Mouse (Mus musculus) embryo, embryonic 11 days (tissue): ENCODE measurements at regions not wholly inside any gene's neighbourhood (a gene's known extent, or its start where the extent isn't known, plus 50 kb on each side); places are given as distances from the start of the nearest gene placed in this dataset.
A peak's percentile ranks its signal among the peaks of the same experiment; 100 is the strongest.
"Not testable (repeated sequence)": the region's sequence is repeated elsewhere in the genome, so short reads cannot be mapped to it uniquely, and the experiment has no call there.

Source experiments
- DNase-seq: peaks from one replicate; pipeline ENCODE4 v3.0.0-alpha.2; 2015

- not testable (repeated sequence) for DNase-seq
Measured at GRCm38 (mm10) chr17:13492239-13492638, 137.9 kb downstream of the Tcp10c start.

DNA sequence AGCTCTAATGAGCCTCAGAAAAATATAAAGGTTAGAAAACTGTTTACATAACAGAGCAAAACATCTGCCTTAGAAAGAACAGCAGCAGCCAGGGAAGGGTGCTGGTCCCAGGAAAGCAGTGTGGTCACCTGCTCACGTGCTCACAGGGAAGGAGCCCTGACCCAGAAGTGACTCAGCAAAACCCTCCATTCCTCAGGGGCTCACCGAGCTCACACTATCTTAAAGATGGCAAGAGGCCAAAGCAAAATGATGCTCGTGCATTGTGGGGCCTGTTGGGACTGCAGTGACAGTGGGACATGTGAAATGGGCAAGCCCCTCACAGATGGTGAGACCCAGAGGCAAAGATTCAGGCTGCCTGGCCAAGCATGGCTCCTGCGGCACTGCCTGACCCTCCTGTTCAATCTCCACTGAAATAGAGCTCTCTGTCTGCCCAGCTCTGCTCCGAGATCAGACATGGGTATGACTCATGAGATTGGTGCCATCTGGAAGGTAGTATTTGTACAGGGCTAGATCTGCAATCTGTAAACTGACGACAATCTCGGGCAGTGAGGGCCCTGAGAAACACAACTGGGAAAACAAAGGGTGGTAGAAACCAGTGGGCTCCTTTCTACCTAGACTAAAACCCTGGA lies 138.4 kb downstream of the Tcp10c start:
- DNase-seq = not testable (repeated sequence)

DNA sequence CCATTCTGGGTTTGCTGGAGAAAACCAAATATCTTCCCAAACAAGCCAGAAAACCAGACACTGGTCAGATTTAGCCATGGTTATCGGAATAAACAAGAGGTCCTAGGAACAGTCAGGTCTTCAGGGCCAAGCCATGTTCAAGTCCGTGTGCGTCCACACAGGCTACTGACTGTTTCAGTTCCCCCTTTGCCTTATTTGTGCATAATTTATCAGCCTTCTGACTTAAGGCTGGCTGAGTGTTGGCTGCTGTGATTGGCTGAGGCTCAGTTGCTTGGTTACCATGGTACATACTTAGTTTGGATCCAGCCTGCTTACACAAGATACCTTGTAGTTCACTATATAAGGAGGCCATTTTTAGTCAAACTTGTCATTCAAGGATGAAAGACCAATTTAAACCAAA lies 139.5 kb downstream of the Tcp10c start:
- not testable (repeated sequence) for DNase-seq

DNA sequence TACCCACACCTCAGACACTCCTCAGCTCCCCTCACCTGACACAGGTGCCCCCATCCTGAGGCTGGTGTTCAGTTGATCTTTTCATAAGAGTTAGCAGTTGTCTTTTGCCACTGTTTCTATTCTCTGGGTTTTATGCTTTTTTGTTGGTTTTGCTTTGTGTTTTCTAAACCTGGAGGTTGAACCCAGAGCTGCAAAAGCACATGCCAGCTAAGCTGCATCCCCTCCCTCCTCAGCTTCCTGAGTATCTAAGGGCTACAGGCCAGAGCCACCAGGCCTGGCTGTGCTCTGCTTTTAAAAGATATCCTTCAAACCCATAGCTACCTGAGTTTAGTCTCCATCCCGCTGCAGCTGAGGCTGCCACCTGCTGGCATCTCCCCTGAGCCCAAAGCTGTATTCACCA lies 140.1 kb downstream of the Tcp10c start:
- DNase-seq = not testable (repeated sequence)

DNA sequence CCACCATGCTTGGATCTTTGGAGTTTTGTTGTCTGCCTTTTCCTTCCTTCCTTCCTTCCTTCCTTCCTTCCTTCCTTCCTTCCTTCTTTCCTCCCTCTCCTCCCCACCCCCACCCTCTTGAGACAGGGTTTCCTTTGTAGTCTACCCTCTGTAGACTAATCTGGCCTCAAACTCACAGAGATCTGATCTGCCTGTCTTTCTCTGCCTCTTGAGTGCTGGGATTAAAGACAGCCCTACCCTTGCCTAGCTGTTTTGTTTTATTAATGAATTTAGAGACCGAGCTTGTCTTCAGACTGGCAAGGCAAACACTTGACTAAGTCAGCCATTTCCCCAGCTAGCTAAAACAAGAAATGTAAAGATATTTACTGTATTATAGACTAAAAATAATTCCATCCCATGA lies 150.0 kb downstream of the Tcp10c start:
- DNase-seq = not testable (repeated sequence)

DNA sequence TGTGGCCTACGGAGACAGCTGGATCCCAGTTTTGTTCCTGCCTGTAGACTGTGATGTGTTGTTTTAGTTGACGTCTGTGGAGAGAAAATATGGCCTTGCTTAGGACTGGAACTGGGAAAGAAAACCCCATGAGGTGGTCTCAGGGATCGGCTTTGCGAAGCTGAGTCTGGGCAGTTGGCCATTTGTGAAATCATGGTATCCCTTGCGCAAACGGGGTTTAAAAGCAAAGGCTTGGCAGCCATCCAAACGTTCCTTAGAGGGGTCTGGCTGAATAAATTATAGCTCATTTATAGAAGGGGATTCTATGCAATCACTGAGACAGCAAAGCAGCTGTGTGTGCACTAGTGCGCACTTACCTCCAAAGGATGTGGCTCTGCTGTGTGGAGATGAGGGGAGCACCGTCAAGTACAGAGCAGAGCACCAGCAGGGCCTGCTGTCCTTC lies 150.5 kb downstream of the Tcp10c start:
- DNase-seq = peak; percentile 33

- DNase-seq = not testable (repeated sequence)
Measured at GRCm38 (mm10) chr17:13507397-13508063, 153.2 kb downstream of the Tcp10c start.

- not testable (repeated sequence) for DNase-seq
Measured at GRCm38 (mm10) chr17:13519409-13520201, 165.2 kb downstream of the Tcp10c start.

- not testable (repeated sequence) for DNase-seq
Measured at GRCm38 (mm10) chr17:13532579-13532978, 178.2 kb downstream of the Tcp10c start.

- no peak for DNase-seq
Measured at GRCm38 (mm10) chr17:13540446-13541241, 186.3 kb downstream of the Tcp10c start.

- DNase-seq = no peak
Measured at GRCm38 (mm10) chr17:13541249-13541648, 186.9 kb downstream of the Tcp10c start.

DNA sequence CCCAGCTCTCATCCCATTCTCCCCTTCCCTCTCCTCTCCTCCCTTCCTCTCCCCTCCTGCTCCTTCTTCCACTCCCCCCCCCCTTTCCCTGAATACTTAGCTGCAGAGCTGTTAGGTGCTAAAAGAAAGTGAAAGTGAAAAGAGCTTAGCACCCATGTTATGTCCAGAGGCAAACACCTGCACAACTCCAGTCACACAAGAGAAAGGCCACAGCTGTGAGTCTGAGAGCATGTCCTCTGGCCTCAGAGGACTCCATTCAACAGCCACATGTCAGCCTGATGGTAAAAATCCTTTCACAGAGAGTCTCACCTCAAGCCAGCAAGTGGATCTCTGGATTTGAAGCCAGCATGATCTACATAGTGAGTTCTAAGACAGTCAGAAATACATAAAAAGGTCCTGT lies 187.9 kb downstream of the Tcp10c start:
- no peak for DNase-seq

GRCm38 (mm10) chr17:13542856-13543255 lies 188.5 kb downstream of the Tcp10c start:
- DNase-seq = no peak

DNA sequence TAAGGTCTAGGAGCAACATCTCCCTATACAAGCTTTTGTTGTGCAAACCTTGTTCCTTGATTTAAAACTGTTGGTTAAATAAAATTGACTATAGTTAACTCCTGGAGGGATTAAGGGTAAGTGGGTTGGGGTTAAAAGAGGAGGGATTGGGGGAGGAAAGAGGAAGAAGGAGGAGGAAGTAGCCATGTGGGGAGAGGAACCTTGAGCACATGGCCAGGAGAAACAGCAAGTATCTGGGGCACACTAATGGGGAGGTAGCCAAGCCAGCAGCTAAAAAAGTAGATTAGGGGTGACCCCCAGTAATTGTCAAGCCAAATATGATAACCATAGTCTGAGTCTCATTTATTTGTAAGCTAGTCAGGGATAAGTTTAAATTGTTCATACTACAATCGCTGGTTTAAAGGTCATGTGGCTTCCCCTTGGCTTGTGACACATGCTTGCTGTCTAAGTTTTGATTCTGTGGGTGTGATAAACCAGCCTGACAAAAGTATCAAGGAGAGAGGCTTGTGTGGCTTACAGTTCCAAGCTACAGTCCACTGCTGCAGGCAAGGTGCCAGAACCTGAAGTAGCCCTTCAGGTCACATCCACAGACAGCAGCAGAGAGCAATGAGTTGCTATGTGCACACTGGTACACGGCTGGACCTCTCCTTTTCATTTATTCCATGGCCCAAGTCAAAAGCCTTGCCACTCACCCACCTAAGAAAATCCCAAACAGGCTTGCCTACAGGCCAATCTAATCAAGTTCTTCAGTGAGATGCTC lies 189.8 kb downstream of the Tcp10c start:
- no peak for DNase-seq

DNA sequence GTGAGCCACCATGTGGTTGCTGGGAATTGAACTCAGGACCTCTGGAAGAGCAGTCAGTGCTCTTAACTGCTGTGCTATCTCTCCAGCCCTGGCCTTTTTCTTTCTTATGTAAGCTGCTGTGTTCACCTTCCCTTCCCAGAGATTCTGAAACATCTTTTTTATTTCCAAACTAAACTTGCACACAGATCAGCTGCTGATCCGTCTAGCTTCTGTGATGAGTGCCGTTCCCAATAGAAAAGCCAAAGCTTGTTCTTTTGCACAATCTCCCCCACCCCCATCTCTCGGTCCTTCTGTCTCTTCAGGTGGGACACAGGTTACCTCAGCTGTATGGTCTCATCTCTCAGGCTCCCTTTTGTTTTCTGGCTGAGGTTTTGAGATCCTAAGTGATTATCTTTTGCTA lies 191.9 kb downstream of the Tcp10c start:
- DNase-seq = no peak

GRCm38 (mm10) chr17:13546669-13547085 lies 192.3 kb downstream of the Tcp10c start:
- DNase-seq = no peak

- no peak for DNase-seq
Measured at GRCm38 (mm10) chr17:13547657-13548360, 193.4 kb downstream of the Tcp10c start.

GRCm38 (mm10) chr17:13549975-13550895 lies 195.9 kb downstream of the Tcp10c start:
- no peak for DNase-seq

GRCm38 (mm10) chr17:13550896-13551267 lies 196.5 kb downstream of the Tcp10c start:
- not testable (repeated sequence) for DNase-seq

DNA sequence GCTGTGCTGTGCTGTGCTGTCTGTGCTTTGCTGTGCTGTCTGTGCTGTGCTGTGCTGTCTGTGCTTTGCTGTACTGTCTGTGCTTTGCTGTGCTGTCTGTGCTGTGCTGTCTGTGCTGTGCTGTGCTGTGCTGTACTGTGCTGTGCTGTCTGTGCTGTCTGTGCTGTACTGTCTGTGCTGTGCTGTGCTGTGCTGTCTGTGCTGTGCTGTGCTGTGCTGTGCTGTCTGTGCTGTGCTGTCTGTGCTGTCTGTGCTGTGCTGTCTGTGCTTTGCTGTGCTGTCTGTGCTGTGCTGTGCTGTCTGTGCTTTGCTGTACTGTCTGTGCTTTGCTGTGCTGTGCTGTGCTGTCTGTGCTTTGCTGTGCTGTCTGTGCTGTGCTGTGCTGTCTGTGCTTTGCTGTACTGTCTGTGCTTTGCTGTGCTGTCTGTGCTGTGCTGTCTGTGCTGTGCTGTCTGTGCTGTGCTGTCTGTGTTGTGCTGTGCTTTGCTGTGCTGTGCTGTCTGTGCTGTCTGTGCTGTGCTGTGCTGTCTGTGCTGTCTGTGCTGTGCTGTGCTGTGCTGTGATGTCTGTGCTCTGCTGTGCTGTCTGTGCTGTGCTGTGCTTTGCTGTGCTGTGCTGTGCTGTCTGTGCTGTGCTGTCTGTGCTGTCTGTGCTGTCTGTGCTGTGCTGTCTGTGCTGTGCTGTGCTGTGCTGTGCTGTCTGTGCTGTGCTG lies 197.5 kb downstream of the Tcp10c start:
- DNase-seq = not testable (repeated sequence)
